9 mouse cellular contexts compared by ENCODE assay signal in the genomic region with DNA sequence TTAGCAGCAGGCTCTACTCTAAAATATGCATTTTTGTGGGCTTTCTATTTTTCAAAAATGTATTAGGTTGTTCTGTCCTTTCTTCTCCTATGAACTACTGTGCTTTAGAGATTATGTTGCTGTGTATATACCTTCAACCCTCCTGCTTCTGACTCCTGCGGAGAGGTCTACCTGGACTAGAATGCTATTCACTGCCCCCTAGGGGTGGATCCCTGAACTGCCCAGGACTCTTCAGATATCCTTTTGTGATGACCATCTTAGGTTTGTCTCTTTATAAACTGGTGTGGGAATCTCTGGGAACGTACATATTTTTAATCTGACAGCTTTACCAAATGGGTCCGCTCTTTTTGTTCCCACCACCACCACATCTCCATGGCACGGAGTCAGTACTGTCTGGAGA.
DNase-seq lines count a peak whose midpoint lies in the region; ATAC-seq and TF ChIP-seq lines count a peak whose summit lies in the region.
"Had no signal": no experiment of that assay in that cellular context is flagged by ENCODE, and none has a peak within 500 bp of the region (broad histone marks: within the 10 kb centered on the region; RNA-seq: fewer than 3 reads in every experiment).

No protein-coding gene starts in this region.

- WGBS in heart, embryonic 11.5 days (ENCODE audit: insufficient replicate concordance): 35% methylated on average over 4 of the region's 4 CpGs
- WGBS in lung, adult 2 months: 43% methylated on average over 4 of the region's 4 CpGs

- no peaks in the 10 kb centered on the region for H3K36me3 ChIP-seq in heart, embryonic 11.5 days (ENCODE audit: control insufficient read depth, insufficient read depth, low read length)

- peak; percentile 12 to 77 for DNase-seq in heart, adult 18-20 months
- peak; percentile 27 for DNase-seq in 416B (ENCODE audit: low read depth)
- peak; percentile 71 for DNase-seq in adrenal gland, postnatal 10 days
- DNase-seq in embryo, embryonic 11.5 days (ENCODE audit: low read depth, low spot score): peak; percentile 14
- peak; percentile 63 for DNase-seq in kidney, adult 9 months
- peak; percentile 55 for DNase-seq in lung, adult 2 months
- peak; percentile 79 for DNase-seq in testis, postnatal 10 days (ENCODE audit: low spot score)

- peak; percentile 59 for TF ChIP-seq CTCF in lung, adult 2 months (IDR thresholded peaks at IDR 0.05; ENCODE audit: insufficient read depth, low read length)

- no peak overlapping the region for H3K4me3 ChIP-seq in heart, embryonic 11.5 days (ENCODE audit: low read depth, low read length)
- H3K4me3 ChIP-seq in lung, adult 2 months (replicated peaks; ENCODE audit: extremely low read depth, low read depth, low read length): no peak overlapping the region
- H3K4me3 ChIP-seq: myocyte had no signal

- H3K27ac ChIP-seq in heart, embryonic 11.5 days (ENCODE audit: low read depth, low read length): no peak overlapping the region

- no peak for ATAC-seq in heart, embryonic 11.5 days (replicated peaks; ENCODE audit: insufficient number of reproducible peaks, low FRiP score, low TSS enrichment)

- H3K9ac ChIP-seq in heart, embryonic 11.5 days (ENCODE audit: low read depth, low read length): no peak overlapping the region

- no peaks in the 10 kb centered on the region for H3K4me1 ChIP-seq in heart, embryonic 11.5 days (ENCODE audit: control insufficient read depth, insufficient read depth, low read length)
- no peaks in the 10 kb centered on the region for H3K4me1 ChIP-seq in lung, adult 2 months (ENCODE audit: control insufficient read depth, insufficient read depth, low read length)

- peaks cover 5% of the 10 kb centered on the region; the same call in 1 of the 2 replicates for H3K27me3 ChIP-seq in heart, embryonic 11.5 days (ENCODE audit: control insufficient read depth, insufficient read depth, low read length)

- TF ChIP-seq POLR2A in lung, adult 2 months (IDR thresholded peaks at IDR 0.05; ENCODE audit: borderline replicate concordance, extremely low read depth, low read depth, low read length): no peak

- no peak overlapping the region for H3K4me2 ChIP-seq in heart, embryonic 11.5 days

- no peaks in the 10 kb centered on the region for H3K9me3 ChIP-seq in heart, embryonic 11.5 days (replicated peaks; ENCODE audit: control insufficient read depth, low read length)

Comparison
In these comparisons a context has a peak if more than half of its experiments do, and no peak if none do; other contexts are left out.
1. DNase-seq: peak in every context shown above with its lines; median percentile 79 in testis, postnatal 10 days; 71 in adrenal gland, postnatal 10 days; 63 in kidney, adult 9 months; 55 in lung, adult 2 months; 44 in heart, adult 18-20 months; 27 in 416B; 14 in embryo, embryonic 11.5 days.